Mouse (Mus musculus) adrenal gland (tissue): ENCODE measurements around the gene Cplx3.

Source experiments
- intact Hi-C: fragments of 180-260 bp; cut with DNase I; formaldehyde crosslinking; loops from one replicate; pipeline ENCODE4 v1.15.1; 2025
- long read RNA-seq, 2 experiments: library from polyadenylated mRNA; unstranded; transcript quantifications; one replicate each; pipeline ENCODE4 v2.0.0; 2020; ENCODE audit warnings: borderline replicate concordance in 1 of 2; ENCODE audit not compliant: insufficient replicate concordance in 1 of 2

Gene Cplx3
- long read RNA-seq, experiment 1: 0 reads
- long read RNA-seq, experiment 2: 0 reads

DNA sequence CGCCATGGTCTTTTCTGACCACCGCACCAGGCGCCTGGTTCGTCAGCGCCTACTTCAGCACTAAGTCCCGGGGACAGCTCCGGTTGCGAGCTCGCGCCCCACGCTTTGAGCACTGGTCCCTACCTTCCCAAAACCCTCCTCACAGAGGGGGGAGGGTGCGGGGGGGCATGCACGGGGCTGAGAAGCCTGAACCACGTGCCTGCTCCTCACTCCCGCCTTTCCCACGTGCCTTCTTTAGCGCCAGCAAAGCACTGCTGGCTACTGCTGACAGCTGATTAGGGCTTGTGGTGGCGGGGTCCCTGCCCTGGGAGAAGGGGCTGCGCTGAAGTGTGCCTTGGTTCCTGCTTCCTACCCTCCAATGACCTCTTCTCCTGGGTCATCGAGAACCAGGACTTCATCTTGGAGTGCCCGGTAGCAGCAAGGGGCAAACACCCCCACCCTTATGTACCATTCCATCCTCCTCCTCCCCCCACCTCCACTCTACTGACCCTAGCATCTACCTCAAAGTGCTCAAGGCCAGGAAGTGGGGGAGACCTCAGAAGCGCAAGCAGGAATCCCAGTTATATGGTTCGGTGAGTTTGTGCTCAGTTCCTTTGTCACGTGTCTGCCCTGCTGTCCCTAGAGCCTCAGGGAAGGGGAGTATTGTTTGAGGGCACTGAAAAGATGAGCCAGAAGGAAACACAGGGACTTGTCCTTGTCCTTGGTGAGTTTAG, at the start of gene Cplx3:
TSS of gene Cplx3 (minus strand) at position 143 of the 713 bp plus-strand sequence.
- intact Hi-C loops: no loop called here

DNA sequence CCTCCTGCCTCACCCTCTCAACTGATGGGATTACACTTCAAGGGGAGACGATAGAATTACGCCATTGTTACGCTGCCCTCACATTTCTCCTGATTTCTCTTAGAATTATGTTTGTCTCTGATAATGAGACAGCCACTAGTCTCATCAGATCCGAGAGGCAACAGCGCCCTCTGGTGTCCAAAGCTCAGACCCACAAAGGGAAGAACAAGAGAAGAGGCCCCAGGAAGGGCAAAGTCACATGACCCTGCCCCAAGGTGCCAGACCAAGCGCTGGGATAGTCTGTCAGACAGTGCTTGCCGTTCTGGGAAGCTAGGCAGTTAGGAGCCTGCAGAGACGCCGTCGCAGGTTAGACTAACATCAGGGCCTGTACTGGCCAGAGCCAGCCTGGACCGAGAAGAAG, 49.7 kb upstream of the Cplx3 start:
- intact Hi-C loops: loop anchor here (1.0 to 5.0 kb wide), 2 partner anchors 26 to 133 kb away; partner anchors contain the start of gene Cox5a

DNA sequence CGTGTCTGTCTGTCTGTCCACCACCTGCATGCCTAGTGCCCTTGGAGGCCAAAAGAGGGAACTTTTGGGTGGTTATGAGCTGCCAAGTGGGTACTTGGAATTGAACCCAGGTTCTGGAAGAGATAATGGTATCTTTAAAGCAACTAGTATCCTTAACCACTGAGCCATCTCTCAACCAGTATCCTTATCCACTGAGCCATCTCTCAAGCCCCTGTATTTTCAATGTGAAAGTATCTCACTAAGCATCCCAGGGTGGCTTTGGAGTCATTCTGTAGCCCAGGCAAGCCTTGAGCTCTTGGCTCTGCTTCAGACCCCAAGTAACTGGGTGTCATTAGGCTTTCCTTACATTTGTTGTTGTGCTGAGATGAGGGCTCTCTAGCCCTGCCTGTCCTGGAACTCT, 48.9 kb upstream of the Cplx3 start:
- intact Hi-C loops: loop anchor here (1.0 to 5.0 kb wide), 4 partner anchors 26 to 133 kb away; partner anchors contain the start of genes Cox5a and Fam219b

DNA sequence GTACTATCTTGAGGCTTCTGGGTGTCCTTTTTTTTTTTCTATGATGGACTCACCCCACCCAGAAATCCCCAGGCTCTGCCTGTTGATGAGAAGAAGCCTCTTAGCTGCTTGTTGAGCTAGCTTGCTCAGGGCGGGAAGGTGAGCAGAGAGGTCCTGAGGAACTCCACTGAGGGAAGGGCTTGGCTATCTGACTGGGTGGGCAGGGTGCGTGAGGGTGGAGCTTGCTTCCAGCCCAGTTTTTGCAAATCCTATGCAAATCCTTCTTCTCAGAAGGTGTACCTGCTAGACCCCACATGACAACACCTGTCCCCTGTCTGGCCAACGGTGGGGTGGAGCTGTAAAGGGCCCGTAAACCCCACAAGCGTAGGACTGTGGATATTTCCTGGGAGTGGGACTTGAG, 47.2 kb upstream of the Cplx3 start, which contains the start of gene Csk:
TSS of gene Csk (minus strand) at position 349 of the 400 bp plus-strand sequence.
- intact Hi-C loops: loop anchor here (5.0 kb wide), 2 partner anchors 36 to 116 kb away; partner anchors contain the start of gene Fam219b

DNA sequence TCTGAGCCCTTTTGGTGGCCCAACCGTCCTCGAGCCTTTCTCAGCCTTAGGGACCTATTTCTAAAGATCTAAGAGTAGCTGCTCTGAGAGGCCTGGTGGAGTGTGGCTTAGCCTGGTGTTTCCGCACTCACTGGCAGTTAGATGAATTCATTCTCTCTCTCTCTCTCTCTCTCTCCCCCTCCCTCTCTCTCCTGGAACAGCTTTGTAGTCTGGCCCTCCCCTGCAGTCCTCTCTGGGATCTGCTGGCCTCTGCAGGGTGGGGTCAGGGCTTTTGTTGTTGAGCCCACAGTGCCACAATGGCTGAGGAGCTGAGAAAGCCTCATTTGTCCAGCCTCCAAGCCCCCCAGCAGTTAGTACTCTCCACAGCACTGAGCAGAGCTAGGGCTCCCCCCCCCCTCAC, 46.8 kb upstream of the Cplx3 start:
- intact Hi-C loops: loop anchor here (5.0 kb wide), 2 partner anchors 36 to 116 kb away; partner anchors contain the start of gene Fam219b

DNA sequence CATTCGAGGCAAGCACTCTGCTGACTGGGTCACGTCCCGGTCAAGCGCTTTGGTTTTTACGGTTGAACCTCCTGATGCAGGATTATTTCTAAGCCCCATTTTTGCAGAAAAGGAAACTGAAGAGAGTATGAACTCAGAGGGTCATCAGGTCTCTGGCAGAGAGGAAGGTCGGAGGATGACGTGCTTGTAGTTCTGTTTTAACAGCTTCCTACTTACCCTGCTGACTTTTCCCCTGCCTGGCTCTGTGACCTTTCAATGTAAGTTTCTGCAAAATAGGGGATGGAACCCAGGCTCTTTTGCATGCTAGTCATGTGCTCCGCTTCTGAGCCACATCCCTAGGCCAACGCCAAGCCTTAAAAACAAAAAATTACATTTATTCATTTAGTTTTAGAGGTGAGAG, 46.3 kb upstream of the Cplx3 start:
- intact Hi-C loops: loop anchor here (5.0 kb wide), 2 partner anchors 35 to 115 kb away; partner anchors contain the start of gene Fam219b

DNA sequence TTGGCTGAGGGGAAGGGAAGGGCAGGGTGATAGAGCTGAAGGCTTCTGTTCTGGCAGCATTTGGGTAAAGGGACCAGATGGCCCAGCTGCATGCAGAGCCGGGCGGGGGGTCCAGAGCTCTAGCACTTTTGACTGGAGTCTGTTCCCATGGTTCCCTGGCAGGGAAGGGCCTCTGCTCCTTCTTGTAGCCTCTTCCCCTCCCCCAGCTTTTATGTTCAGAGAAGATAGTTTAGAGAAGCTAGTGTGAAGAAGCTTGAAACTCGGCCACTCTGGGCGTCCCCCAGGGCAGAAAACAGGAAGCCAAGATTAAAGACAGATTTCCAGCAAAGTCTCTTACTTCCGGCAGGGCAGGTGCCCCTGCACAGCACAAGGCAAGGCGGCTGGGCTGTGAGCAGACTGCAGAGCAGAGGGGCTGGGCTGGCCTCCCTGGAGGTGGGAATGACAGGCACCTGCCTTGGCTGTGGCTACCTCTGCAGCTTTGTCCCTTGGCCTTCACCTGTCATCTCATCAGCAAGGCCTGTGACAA, 44.8 kb upstream of the Cplx3 start:
- intact Hi-C loops: loop anchor here (5.0 kb wide), 2 partner anchors 34 to 114 kb away; partner anchors contain the start of gene Fam219b

DNA sequence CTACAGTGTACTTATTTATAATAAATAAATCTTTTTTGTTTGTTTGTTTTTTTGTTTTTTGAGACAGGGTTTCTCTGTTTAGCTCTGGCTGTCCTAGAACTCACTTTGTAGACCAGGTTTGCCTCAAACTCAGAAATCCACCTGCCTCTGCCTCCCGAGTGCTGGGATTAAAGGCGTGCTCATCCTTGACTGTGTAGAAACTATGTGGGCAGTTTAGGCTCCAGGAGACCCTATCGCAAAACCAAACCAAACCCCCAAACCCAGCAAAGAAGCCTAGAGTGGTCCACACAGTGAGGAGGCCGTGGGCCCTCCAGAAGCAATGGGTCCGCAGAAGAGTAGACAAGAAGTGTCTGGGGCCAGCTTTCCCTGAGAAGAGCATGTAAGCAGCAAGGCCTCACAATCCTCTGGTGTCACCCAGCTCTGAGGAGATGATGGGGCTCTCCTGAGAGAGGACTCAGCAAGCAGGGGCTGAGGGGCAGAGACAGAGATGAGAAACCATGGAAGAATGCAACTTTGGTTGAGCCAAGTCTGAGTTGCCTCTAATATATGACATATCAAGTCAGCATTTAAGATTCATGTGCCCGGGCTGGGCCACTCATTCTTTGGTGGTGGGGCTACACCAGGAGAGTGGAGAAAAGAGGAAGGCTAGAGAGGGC, 44.2 kb upstream of the Cplx3 start:
- intact Hi-C loops: loop anchor here (5.0 kb wide), 2 partner anchors 33 to 113 kb away; partner anchors contain the start of gene Fam219b

DNA sequence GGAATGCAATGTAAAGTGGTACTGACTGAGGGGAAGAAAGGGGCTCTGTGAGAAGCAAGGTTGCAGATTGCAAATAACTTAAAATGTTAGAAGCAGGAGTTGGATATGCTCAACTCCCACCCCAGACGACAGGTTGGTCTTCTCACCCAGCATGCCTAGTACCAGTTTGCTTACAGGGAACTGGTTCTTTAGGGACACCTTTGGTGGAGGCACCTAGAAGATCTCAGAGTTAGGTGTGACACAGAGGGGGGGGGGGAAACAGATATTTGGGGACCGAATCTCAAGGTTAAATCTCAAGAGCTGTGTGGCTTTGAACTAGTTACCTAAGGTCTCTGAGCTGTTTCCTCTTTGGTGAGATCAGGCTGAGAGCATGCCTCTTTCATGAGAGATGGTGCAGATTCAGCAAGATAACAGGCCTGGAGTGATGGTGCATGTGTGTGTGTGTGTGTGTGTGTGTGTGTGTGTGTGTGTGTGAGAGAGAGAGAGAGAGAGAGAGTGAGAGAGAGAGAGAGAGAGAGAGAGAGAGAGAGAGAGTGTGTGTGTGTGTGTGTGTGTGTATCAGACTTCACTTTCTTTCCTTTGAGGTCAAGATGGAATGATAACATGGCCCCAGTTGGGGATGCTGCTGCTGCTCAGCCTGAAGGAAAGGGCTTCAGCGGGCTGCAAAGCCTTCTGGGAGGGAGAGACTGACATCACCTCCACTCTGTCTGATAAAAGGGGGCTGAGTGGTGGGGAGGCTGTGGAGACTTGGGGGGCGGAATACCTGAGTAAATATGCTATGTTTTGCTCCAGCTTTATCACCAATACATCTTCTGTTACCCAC, 41.4 kb upstream of the Cplx3 start:
- intact Hi-C loops: no loop called here

DNA sequence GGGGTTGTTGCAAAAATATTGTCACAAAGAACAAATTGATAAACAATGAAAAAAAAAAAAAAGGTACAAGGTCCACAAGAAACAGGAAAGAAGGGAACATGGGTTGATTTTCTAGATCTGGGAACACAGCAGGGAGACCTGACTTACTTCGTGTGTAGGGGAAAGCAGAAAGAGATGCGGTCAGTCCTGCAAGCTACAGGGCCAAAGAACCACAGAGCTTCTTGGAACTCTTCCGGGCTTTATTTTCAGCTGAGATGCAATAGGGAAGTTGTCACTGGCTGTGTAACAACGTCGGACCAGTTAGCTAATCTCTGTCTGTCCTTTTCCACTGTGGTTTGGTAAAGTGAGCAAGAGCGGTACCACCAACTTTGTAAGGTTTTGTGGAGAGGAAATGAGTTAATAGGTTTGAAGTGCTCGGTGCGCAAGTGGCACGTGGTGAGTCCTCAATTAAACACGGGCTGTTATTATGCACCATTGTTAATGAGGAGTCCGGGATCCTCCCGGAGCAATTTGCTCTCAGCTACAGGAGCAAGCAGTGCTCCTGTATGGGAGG, 40.5 kb upstream of the Cplx3 start:
- intact Hi-C loops: no loop called here

DNA sequence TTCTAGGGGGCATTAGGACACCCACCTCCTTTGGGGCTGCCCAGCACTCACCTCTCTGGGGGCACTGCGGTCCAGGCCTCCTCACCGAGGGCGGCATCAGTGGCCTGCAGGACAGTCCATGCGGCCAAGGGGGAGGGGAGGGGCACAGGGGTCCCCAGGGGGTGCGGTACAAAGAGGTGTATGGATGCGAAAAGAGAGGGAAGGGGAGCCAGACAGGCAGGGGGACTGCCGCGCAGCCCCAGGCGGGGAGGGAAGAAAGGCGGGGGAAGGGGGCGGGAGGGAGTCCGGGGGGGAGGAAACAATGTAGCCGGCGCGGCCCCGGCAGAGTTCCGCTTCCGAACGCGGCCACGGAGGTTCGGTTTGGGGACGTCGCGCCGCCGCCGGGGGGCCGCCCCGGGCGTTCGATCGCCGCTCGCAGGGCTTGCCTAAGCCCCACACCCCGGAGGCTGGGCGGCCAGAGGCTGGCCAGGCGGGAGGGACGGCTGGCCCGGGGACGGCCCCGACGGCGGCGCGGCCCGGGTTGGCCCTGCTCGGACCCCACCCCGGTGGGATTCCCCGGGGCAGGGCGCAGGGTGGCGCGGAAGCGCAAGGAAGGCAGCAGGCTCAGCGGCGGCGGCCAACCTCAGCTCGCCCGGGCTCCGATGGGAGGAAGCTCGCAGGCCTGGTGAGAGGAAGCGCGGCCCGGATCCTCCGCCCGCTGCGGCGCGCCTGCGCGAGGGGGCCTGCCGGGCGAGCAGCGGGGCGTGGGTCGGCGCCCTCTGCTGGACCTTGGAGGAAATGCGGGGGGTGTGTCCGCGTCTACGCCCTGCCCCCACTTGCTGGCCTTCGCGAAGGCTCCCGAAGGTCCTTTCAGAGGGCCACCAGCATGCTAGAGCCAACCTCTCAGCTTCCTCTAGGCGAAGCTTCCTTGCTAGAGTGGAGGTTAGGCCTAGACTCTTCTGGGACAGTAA, 39.1 kb upstream of the Cplx3 start:
- intact Hi-C loops: no loop called here

DNA sequence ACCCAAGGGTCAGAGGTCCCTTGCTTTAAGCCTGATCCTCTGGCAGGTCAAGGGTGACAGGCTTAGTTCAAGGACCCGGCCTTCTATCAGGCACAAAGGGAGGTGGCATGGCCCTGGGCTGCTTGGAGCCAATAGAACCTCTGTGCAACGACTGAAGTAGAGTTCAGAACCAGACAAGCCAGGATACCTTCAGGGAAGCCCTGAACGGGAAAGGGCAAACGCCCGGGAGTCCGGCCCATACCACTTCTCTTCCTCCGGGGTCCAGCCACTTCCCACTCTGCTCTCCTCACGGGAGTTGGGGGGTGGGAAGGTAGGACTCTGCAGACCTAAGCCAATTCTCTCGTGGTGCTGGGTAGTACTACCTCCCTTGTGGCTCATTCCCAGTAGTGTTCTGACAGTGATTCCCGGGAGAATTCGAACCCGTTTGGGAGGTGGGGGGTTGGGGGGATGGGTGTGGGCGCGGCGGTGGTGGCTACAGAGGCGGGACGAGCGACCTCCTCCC, 38.4 kb upstream of the Cplx3 start:
- intact Hi-C loops: no loop called here

DNA sequence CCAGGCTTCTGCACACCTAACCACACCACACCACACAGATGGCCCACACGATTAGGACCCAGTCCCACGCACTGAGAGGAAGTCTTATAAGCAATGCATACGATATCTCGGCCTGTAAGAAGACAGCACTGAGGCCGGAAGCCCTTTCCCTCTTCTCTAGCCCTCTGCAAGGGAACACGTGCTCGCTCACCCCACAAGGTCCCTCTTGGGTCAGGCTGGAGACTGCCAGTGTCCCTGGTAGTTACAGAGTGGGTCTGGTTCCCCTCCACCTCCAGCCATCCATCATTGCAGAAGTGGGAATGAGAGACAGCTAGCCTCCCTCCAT, 37.7 kb upstream of the Cplx3 start:
- intact Hi-C loops: no loop called here

DNA sequence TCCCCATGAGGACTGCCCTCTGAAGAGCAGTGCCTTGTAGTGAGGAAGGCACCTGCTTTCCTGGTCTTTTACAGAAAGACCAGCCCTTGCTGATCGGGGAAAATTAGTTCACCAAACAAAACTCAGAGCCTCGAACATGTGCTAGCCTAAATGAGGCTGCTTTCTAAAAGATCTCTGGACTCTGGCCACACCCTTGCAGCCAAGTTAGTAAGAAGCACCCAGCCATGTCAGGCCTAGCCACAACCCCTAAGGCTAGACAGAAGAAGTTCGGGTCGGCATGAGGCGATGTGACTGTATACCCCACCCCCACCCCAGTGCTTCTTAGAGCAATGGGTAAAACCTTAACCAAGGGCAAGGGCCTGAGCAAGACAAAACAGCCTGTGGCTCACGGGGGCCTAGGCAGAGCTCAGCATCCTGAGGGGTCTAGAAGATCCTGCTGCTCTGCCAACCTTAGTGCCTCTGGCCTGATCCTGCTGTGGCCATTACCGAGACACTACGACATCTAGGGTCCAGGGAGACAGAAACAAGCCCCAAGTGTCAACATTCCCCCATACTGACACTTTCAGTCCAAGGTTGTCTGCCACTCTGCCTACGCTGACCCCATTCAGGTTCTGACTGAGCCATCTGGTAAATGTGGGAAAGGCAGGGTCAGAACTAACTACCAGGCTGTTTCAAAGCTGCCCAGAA, 37.2 kb upstream of the Cplx3 start:
- intact Hi-C loops: no loop called here

DNA sequence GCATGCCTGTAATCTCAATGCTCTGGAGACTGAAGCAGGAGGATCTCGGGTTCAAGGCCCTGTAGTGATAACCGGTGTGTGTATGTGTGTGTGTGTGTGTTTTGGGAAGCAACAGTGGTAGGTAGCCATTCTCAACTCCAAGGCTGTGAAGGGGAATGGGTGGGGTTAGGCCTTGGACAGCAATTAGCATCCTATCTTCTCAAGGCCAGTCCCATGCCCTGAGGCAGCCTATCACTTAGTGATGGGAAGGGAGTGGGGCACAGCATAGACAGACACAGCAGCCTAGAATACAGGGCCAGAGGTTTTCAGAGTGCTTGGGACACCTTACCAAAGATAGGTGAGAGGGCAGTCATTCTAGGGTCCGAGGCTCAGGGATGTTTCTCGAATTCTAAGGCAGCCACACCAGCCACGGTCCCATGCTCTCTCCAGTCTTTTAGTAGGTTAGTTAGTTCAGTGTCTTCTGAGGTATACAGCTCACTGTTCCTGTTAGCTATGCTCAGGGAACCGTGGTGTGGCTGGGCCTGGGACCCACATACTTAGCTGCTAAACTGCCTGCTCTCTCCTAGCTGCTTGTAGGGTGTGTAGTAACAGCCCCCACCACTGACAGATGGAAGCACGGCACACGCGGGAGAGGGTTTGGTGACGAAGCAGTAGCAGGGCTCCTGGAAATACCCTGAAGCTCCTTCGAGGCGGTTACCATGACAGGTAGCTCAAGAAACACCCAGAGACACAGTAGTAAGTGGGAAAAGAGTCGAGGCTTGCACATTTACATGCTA, 35.9 kb upstream of the Cplx3 start:
- intact Hi-C loops: no loop called here

DNA sequence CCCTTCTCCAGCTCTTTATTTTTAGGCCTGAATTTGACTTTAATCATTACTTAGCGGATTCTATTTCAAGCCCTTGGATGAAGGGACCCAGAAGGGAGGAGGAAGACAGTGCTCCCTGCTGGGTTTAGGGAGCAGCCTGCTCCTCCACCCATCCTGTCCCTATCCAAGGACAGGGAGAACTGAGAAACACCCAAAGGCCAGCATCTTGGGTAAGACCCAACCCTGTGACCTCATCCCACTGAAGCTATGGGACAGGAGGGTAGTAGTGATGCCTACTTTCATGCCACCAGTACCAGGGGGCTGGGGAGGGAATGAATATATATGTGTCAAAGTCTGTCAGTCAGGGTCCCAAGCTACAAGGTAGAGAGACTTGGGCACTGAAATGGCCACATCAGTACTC, 34.9 kb upstream of the Cplx3 start:
- intact Hi-C loops: no loop called here

DNA sequence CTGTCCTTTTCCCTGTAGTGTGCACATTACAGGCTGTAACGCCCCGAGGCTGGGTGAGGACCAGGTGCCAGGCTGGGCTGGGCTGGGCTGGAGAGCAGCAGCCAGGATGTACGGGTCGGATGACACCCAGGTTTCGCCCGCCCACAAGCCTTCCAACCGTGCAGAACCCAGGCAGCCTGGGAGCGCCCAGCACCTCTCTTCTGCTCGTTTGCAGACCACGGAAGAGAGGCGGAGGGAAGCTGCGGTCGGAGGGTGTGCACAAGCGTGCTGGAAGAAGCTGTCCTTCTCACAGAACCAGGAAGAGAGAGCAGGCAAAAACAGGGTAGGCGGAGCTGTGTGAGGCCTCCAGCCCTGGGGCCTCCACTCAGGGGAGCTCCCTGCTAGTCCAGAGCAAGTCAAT, 34.3 kb upstream of the Cplx3 start:
- intact Hi-C loops: no loop called here

DNA sequence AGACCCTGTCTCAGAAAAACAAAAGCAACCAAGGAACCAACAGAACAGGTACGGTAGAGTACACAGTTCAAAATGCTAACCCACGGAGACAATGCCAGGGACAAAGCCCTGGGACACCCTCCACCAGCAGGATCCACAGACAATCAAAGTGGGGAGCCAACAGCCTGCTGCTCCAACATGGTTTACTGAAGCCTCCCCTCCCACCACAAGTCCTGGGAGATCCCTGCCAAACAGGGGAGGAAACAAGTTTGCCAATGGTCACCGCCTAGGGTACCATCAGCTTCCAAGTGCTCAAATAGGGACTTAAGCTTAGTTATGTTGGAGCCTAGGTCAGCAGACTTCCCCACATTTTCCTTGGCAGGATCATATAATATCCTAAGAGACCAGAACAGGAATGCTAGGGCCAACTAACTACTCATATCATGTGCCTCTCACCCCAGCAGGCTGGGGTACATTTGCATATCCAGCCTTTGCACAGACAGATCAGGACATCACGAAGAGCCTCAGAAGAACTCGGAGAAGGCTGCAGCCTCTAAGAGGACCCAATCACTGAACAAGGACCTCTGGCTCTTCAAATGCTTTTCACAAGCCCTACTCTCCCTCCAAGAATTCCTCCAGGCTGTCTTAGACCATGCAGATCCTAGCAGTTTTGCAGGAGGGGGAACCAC, 33.7 kb upstream of the Cplx3 start:
- intact Hi-C loops: no loop called here
